Mouse (Mus musculus) forebrain, embryonic 16.5 days (tissue): Measurements from ENCODE around the gene Fbxl7. TPM values are rescaled to one million over a fixed set of nuclear protein-coding genes. Genes with fewer than 3 reads are reported as not detected.

Source experiments
- ATAC-seq: fragments of 200-750 bp; cut with Nextera tagmentation; 2 replicates; pipeline ENCODE4 v1.8.0; 2017; ENCODE audit warnings: mild to moderate bottlenecking, moderate library complexity
- H3K27ac ChIP-seq: fragments of 300-500 bp; sonication (generic); 2 replicates; pipeline ENCODE4 v1.5.1; 2014; ENCODE audit warnings: low read length, control low read depth
- H3K27me3 ChIP-seq: fragments of 300-500 bp; sonication (generic); replicated peaks from 2 replicates; pipeline ENCODE4 v1.6.1; 2014; ENCODE audit warnings: low read length; ENCODE audit not compliant: control insufficient read depth, insufficient read depth
- H3K36me3 ChIP-seq: fragments of 300-500 bp; sonication (generic); 2 replicates; pipeline ENCODE4 v1.6.1; 2014; ENCODE audit not compliant: control insufficient read depth, insufficient read depth
- H3K4me1 ChIP-seq: fragments of 300-500 bp; sonication (generic); replicated peaks from 2 replicates; pipeline ENCODE4 v1.6.1; 2014; ENCODE audit warnings: low read length; ENCODE audit not compliant: control insufficient read depth, insufficient read depth
- H3K4me2 ChIP-seq: fragments of 300-500 bp; sonication (generic); 2 replicates; pipeline ENCODE4 v1.6.1; 2014; ENCODE audit warnings: mild to moderate bottlenecking, low read length, control low read depth
- H3K4me3 ChIP-seq: fragments of 300-500 bp; sonication (generic); replicated peaks from 2 replicates; pipeline ENCODE4 v1.5.1; 2014; ENCODE audit warnings: mild to moderate bottlenecking, low read length, control low read depth
- H3K9ac ChIP-seq: fragments of 300-500 bp; sonication (generic); replicated peaks from 2 replicates; pipeline ENCODE4 v1.6.1; 2014; ENCODE audit warnings: low read depth, low read length, control low read depth
- H3K9me3 ChIP-seq: fragments of 300-500 bp; sonication (generic); 2 replicates; pipeline ENCODE4 v1.6.1; 2016; ENCODE audit warnings: low read length; ENCODE audit not compliant: control insufficient read depth
- WGBS: fragments of 180-500 bp; shearing (Covaris S2); extraction: QIAGEN DNeasy Blood & Tissue Kit; methylation state at CpG from one replicate; pipeline ENCODE4 v1.1.7; 2014; 5-methylcytosine and 5-hydroxymethylcytosine counted together
- polyA plus RNA-seq: library from polyadenylated mRNA; unstranded; fragments of >200 nt; fragmentation: Nextera tagmentation; extraction: Ambion mirVana; gene quantifications from 2 replicates; pipeline ENCODE4 v1.2.1, GENCODE M21; 2015

The Fbxl7 gene
- polyA plus RNA-seq = 5.1 and 5.7 TPM in 2 replicates

DNA sequence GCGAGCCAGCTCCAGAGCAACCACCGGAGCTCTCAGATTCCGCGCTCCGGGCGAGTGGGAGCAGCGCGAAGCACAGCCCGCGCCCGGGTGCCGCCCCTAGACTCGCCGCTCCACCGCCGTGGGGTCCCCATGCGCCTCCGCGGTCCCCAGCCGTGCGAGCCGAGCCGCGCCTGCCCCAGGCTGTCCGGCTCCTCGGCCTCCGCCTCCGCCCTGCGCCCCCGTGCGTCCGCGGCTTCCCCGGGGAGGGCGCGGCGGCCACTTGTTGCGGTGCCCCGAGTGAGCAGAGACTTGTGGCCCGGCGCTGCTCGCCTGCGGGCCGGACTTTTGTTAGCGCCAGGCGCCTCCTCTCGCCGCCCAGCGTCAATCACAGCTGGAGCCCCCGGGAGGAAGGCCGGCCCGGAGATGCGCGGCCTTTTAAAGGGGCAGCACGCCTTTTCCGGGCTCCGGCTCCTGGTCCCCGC is at the start of gene Fbxl7:
Gene Fbxl7, minus strand, starts transcription at position 330 of the 461 bp plus-strand sequence.
- WGBS = under 1% methylated on average over 42 of the region's 58 CpGs
- peak within 1 kb of the TSS; percentile 61 for H3K27ac ChIP-seq
- ATAC-seq = peak; percentile 90
- H3K4me1 ChIP-seq = peaks cover 20% of the 10 kb centered on the region
- peaks cover 4% of the 10 kb centered on the region; the same call in 1 of the 2 replicates for H3K27me3 ChIP-seq
- H3K9ac ChIP-seq = peak within 1 kb of the TSS; percentile 65
- peak within 1 kb of the TSS; percentile 93 for H3K4me2 ChIP-seq
- no peaks in the 10 kb centered on the region for H3K36me3 ChIP-seq
- peak within 1 kb of the TSS; percentile 71 for H3K4me3 ChIP-seq
- H3K9me3 ChIP-seq = no peaks in the 10 kb centered on the region

- no peak for ATAC-seq
- 79% methylated on average over 2 of the region's 2 CpGs for WGBS
- no peaks in the 10 kb centered on the region for H3K9me3 ChIP-seq
Measured at GRCm38 (mm10) chr15:26922026-26922425, 26.6 kb upstream of the Fbxl7 start.

DNA sequence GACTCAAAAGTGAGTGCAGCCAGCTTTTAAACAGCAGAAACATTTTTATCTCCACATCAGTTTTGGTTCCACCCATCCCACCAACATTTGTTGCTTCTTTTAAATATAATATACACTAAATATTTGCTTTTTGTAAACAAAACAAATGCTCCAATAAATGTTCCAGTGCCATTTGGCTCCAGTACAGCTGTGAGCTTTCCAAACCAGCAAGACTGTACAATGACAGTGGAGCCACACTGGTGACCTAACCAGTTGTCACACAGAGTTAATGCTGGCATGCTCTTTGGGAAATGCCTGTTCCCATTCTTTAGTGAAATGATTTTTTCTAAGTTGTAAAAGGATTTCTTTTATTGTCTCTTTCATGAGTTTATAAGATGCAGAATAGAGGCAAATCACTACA is 18.0 kb upstream of the Fbxl7 start:
- Histone ChIP-seq H3K27me3 (no peaks in the 10 kb centered on the region), H3K36me3 (no peaks in the 10 kb centered on the region), H3K4me3 (no peak overlapping the region), H3K9ac (no peak overlapping the region), H3K27ac (no peak overlapping the region), H3K4me2 (no peak overlapping the region), H3K4me1 (no peaks in the 10 kb centered on the region), H3K9me3 (no peaks in the 10 kb centered on the region)
- ATAC-seq = no peak

More at GRCm38 (mm10) chr15:26922026-26922425, 26.6 kb upstream of the Fbxl7 start:
- Histone ChIP-seq H3K4me3 (no peak overlapping the region), H3K4me1 (no peaks in the 10 kb centered on the region), H3K9ac (no peak overlapping the region), H3K36me3 (no peaks in the 10 kb centered on the region), H3K27ac (no peak overlapping the region), H3K4me2 (no peak overlapping the region), H3K27me3 (no peaks in the 10 kb centered on the region)

- Histone ChIP-seq H3K27me3 (peaks cover 4% of the 10 kb centered on the region; the same call in 1 of the 2 replicates), H3K9me3 (no peaks in the 10 kb centered on the region), H3K27ac (no peak overlapping the region), H3K9ac (peak overlapping the region; percentile 65), H3K4me2 (peak overlapping the region; percentile 93), H3K4me1 (peaks cover 20% of the 10 kb centered on the region), H3K4me3 (peak overlapping the region; percentile 71), H3K36me3 (no peaks in the 10 kb centered on the region)
- peak; percentile 12; the same call in 1 of the 2 replicates for ATAC-seq
- WGBS = 0% methylated on average over 14 of the region's 14 CpGs
Measured at GRCm38 (mm10) chr15:26895761-26896160, 381 bp upstream of the Fbxl7 start.

DNA sequence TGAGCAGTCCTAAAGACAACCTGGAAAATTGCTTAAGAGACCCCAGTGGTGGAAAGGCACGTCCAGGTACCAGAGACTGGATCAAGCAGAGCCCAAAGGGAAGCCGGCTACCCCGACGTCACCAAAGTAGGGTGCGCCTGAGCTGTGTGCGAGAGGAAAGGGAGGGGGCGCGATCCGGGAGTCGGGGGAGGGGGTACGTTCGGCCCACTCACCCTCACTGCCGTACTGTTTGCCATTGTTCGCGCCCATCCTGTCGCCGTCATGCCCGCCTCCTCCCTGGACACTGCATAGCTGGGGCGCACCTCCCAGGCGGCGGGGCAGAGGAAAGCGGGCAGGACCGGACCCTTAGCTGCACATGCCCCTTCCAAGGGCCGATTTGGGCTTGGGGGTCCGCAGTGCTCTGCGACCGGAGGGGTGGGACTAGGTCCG is 565 bp downstream of the Fbxl7 start:
- under 1% methylated on average over 28 of the region's 28 CpGs for WGBS
- H3K27me3 ChIP-seq = peaks cover 4% of the 10 kb centered on the region; the same call in 1 of the 2 replicates
- H3K9me3 ChIP-seq = no peaks in the 10 kb centered on the region
- ATAC-seq = peak; percentile 77
- H3K4me1 ChIP-seq = peaks cover 20% of the 10 kb centered on the region
- H3K4me2 ChIP-seq = peak overlapping the region; percentile 93
- H3K36me3 ChIP-seq = no peaks in the 10 kb centered on the region
- peak overlapping the region; percentile 61 for H3K27ac ChIP-seq
- peak overlapping the region; percentile 65 for H3K9ac ChIP-seq
- peak overlapping the region; percentile 71 for H3K4me3 ChIP-seq

DNA sequence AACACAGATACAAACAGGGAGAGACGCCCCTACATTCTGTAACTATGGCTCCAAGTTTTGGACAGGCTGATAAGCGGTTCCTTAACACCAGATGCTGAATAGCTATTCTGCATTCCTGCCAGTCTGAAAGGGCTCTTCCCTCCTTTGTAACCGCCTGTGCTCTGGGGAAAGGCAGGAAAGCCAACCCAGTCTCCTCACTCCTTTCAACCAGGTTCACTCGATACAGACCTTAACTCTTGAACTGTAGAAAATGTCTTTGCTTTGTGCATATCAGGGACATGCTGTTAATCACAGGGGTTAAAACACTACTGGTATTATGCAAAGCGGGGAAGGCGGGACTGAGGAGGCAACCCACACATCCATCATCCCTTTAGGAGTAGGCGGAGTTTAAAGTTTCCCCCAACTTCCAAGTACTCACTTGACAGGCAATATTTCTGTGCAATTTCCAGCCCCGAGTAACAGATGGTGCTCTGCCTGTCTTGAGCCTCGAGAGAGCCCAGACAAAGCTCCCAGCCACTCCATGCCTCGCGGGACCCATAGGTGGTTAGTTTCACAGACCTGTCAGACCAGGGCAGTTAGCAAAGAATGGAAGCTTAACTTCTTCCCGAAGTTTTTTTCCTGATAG is 1.2 kb downstream of the Fbxl7 start:
- Histone ChIP-seq H3K4me3 (peak overlapping the region; percentile 71), H3K36me3 (no peaks in the 10 kb centered on the region), H3K9ac (peak overlapping the region; percentile 41; the same call in 1 of the 2 replicates), H3K9me3 (no peaks in the 10 kb centered on the region), H3K27me3 (peaks cover 4% of the 10 kb centered on the region; the same call in 1 of the 2 replicates), H3K27ac (no peak overlapping the region), H3K4me1 (peaks cover 20% of the 10 kb centered on the region), H3K4me2 (peak overlapping the region; percentile 93)
- 1% methylated on average over 12 of the region's 12 CpGs for WGBS
- ATAC-seq = peak; percentile 19

DNA sequence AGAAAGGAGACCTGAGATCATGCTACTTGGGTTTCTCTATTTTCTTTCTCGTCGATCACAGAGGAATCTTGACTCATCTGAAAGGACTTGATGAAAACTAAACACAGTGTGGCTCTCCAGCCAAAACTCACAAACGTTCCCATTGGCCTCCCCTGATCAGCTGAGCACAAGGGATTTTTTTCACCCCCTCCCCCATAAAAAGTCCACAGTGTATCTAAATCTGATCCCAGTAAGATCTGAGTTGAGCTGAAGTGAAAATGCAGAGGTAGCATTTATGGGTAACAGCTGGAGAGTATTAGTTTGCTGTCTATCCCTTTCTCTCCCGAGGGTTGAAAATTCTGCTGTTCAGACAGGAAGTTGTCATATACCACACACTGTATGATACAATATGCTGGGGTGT is 2.2 kb downstream of the Fbxl7 start:
- peaks cover 20% of the 10 kb centered on the region for H3K4me1 ChIP-seq
- no peak overlapping the region for H3K4me2 ChIP-seq
- no peak overlapping the region for H3K27ac ChIP-seq
- no peaks in the 10 kb centered on the region for H3K36me3 ChIP-seq
- no peak overlapping the region for H3K9ac ChIP-seq
- no peak for ATAC-seq
- H3K4me3 ChIP-seq = no peak overlapping the region
- no peaks in the 10 kb centered on the region for H3K9me3 ChIP-seq
- WGBS = 48% methylated on average over 4 of the region's 4 CpGs
- H3K27me3 ChIP-seq = peaks cover 4% of the 10 kb centered on the region; the same call in 1 of the 2 replicates

DNA sequence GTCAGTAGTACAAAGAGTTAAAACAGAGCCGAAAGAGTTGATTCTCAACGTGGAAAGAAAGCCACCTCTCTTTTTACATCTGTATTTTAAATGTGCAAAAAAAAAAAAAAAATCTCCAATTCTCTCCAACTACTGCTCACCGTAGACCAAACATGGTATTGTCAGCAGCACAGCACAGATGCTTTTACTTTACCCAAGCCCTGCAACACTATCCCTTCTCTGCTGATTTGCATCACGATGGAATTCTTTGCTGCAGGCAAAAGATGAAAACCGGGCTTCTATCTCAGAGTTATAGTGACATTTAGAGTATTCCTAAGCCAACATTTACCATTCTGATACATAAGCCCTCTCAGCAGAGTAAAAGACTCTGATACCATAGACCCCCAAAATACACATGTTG is 5.4 kb downstream of the Fbxl7 start:
- WGBS = 80% methylated on average over 5 of the region's 5 CpGs
- Histone ChIP-seq H3K9ac (no peak overlapping the region), H3K4me3 (no peak overlapping the region), H3K27me3 (no peaks in the 10 kb centered on the region), H3K36me3 (no peaks in the 10 kb centered on the region), H3K4me2 (no peak overlapping the region), H3K9me3 (no peaks in the 10 kb centered on the region), H3K4me1 (peaks cover 13% of the 10 kb centered on the region), H3K27ac (no peak overlapping the region)
- no peak for ATAC-seq

DNA sequence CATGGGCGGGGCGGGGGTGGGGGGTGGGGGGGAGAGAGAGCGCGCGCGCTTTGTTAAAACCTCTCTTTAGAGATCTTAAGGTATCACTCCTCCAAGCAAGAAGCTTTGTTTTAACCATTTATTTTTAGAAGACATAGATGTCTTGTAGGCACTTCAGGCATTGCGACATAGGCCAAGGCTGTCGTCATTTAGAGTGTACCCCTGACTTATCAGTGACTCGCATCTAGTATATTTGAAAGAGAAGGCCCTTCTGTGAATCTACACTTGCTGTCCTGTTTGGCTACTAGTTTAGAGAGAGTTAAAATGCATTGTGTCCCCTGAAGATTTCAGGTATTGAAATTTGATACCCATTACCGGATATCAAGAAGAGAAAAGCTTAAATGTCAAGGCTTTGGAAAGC is 7.2 kb downstream of the Fbxl7 start:
- 73% methylated on average over 10 of the region's 10 CpGs for WGBS

More for the DNA sequence above, 7.2 kb downstream of the Fbxl7 start:
- Histone ChIP-seq H3K27ac (no peak overlapping the region), H3K27me3 (no peaks in the 10 kb centered on the region), H3K4me1 (peaks cover 1% of the 10 kb centered on the region; the same call in 1 of the 2 replicates), H3K36me3 (no peaks in the 10 kb centered on the region), H3K9ac (no peak overlapping the region), H3K4me2 (no peak overlapping the region), H3K9me3 (no peaks in the 10 kb centered on the region), H3K4me3 (no peak overlapping the region)
- no peak for ATAC-seq
